Mouse (Mus musculus) ES-Bruce4 (cell line): ENCODE data around the gene Phkg1. TPM values are rescaled to one million over a fixed set of nuclear protein-coding genes. Genes with fewer than 3 reads are reported as not detected.

Experiments
- H3K27ac ChIP-seq: 2 replicates; pipeline ENCODE4 v1.5.1; 2012; ENCODE audit warnings: low read length, inconsistent platforms; ENCODE audit not compliant: insufficient read depth
- H3K27me3 ChIP-seq: 2 replicates; pipeline ENCODE4 v1.6.1; 2012; ENCODE audit warnings: mild to moderate bottlenecking, low read length, inconsistent platforms; ENCODE audit not compliant: control insufficient read depth, poor library complexity, insufficient read depth, severe bottlenecking
- H3K36me3 ChIP-seq: 2 replicates; pipeline ENCODE4 v1.6.1; 2012; ENCODE audit warnings: inconsistent platforms, mild to moderate bottlenecking, low read length, moderate library complexity; ENCODE audit not compliant: control insufficient read depth, poor library complexity, insufficient read depth, severe bottlenecking
- H3K4me1 ChIP-seq: one replicate; pipeline ENCODE4 v1.8.1; 2011; ENCODE audit warnings: low read length; ENCODE audit not compliant: control insufficient read depth, insufficient read depth
- H3K4me3 ChIP-seq: 2 replicates; pipeline ENCODE4 v1.5.1; 2011; ENCODE audit warnings: low read depth, mild to moderate bottlenecking, low read length
- H3K9ac ChIP-seq: 2 replicates; pipeline ENCODE4 v1.6.1; 2012; ENCODE audit warnings: low read depth, mild to moderate bottlenecking, inconsistent platforms; ENCODE audit not compliant: poor library complexity, severe bottlenecking
- H3K9me3 ChIP-seq: replicated peaks from 2 replicates; pipeline ENCODE4 v1.6.1; 2012; ENCODE audit warnings: mild to moderate bottlenecking, low read length, inconsistent platforms; ENCODE audit not compliant: control insufficient read depth, poor library complexity, insufficient read depth, severe bottlenecking
- CTCF ChIP-seq: IDR thresholded peaks from one replicate; pipeline ENCODE4 v1.8.1; 2011; ENCODE audit warnings: low read depth, low read length
- EP300 ChIP-seq: IDR thresholded peaks from 2 replicates; pipeline ENCODE4 v1.6.1; 2011; ENCODE audit warnings: low read depth, low read length; ENCODE audit not compliant: insufficient read depth
- POLR2A ChIP-seq: IDR thresholded peaks from one replicate; pipeline ENCODE4 v1.8.1; 2011; ENCODE audit warnings: low read length; ENCODE audit not compliant: insufficient read depth
- polyA plus RNA-seq: library from polyadenylated mRNA; stranded (reverse); fragments of >200 nt; gene quantifications from 2 replicates; pipeline ENCODE4 v1.2.4, GENCODE M21; 2011; ENCODE audit warnings: low read depth; ENCODE audit not compliant: missing spikeins, insufficient read depth, insufficient read length

Phkg1 gene
- polyA plus RNA-seq, 1 experiment: 6.1 TPM

DNA sequence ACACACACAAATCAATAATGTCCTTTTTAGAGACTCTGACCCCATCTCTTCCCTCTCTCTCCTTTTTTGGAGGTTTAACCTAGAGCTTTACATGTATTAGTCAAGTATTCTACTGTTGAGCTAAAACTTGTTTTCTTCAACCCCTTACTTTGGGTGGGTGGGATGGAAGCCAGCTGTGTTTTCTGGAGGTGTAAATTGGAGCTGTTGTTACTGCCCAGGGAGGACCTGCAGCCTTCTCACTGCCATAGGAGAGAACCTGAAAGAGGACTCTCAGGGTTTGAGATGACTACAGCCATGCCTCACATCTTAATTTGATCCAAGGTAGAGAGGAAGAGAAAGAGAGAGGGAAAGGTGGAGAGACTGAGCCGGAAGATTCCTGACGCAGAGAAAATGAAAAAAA, 41.9 kb upstream of the Phkg1 start:
- Histone ChIP-seq H3K27ac (peak overlapping the region; percentile 48; the same call in 1 of the 2 replicates), H3K9ac (peak overlapping the region; percentile 24; the same call in 1 of the 2 replicates), H3K9me3 (no peaks in the 10 kb centered on the region), H3K36me3 (peaks cover 6% of the 10 kb centered on the region), H3K4me1 (peaks cover 1% of the 10 kb centered on the region), H3K4me3 (no peak overlapping the region), H3K27me3 (no peaks in the 10 kb centered on the region)
- TF ChIP-seq EP300: no peak
- TF ChIP-seq POLR2A: no peak
- TF ChIP-seq CTCF: no peak

GRCm38 (mm10) chr5:129936941-129937340, 38.6 kb upstream of the Phkg1 start:
- no peaks in the 10 kb centered on the region for H3K36me3 ChIP-seq

GRCm38 (mm10) chr5:129929924-129930855, 31.8 kb upstream of the Phkg1 start:
- peak overlapping the region; percentile 42 for H3K27ac ChIP-seq

More at GRCm38 (mm10) chr5:129936941-129937340, 38.6 kb upstream of the Phkg1 start:
- TF ChIP-seq EP300 (no peak), POLR2A (no peak), CTCF (no peak)
- Histone ChIP-seq H3K9ac (no peak overlapping the region), H3K4me1 (peaks cover 1% of the 10 kb centered on the region), H3K9me3 (no peaks in the 10 kb centered on the region), H3K4me3 (no peak overlapping the region), H3K27me3 (no peaks in the 10 kb centered on the region), H3K27ac (no peak overlapping the region)

DNA sequence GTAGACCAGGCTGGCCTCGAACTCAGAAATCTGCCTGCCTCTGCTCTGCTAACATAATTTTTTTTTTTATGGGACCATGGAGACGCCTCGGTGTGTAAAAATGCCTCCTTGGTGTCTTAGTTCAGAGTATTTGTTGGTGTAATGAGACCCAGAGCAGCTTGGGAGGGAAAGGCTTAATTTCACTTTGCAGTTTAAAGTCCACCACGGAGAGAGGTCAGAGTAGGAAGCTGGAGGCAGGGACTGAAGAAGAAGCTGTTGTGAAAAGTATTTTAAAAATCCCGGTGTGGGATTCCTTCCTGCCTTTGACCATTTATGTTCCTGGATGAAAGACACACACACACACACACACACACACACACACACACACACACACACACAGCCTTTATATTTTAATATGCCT, 27.6 kb upstream of the Phkg1 start:
- H3K9me3 ChIP-seq: no peaks in the 10 kb centered on the region
- H3K27ac ChIP-seq: no peak overlapping the region
- no peak overlapping the region for H3K9ac ChIP-seq
- TF ChIP-seq EP300 (no peak), CTCF (no peak), POLR2A (no peak)
- H3K4me1 ChIP-seq: no peaks in the 10 kb centered on the region
- no peaks in the 10 kb centered on the region for H3K27me3 ChIP-seq
- no peak overlapping the region for H3K4me3 ChIP-seq
- no peaks in the 10 kb centered on the region for H3K36me3 ChIP-seq

More at GRCm38 (mm10) chr5:129929924-129930855, 31.8 kb upstream of the Phkg1 start:
- H3K27me3 ChIP-seq: no peaks in the 10 kb centered on the region
- no peaks in the 10 kb centered on the region for H3K9me3 ChIP-seq
- H3K4me1 ChIP-seq: no peaks in the 10 kb centered on the region
- TF ChIP-seq CTCF (no peak), EP300 (no peak), POLR2A (no peak)
- H3K9ac ChIP-seq: peak overlapping the region; percentile 5; the same call in 1 of the 2 replicates
- peak overlapping the region; percentile 17; the same call in 1 of the 2 replicates for H3K4me3 ChIP-seq
- no peaks in the 10 kb centered on the region for H3K36me3 ChIP-seq

GRCm38 (mm10) chr5:129924820-129925452, 26.6 kb upstream of the Phkg1 start:
- H3K4me1 ChIP-seq: no peaks in the 10 kb centered on the region
- H3K4me3 ChIP-seq: no peak overlapping the region
- H3K9me3 ChIP-seq: no peaks in the 10 kb centered on the region
- no peak overlapping the region for H3K9ac ChIP-seq
- H3K36me3 ChIP-seq: no peaks in the 10 kb centered on the region
- H3K27me3 ChIP-seq: no peaks in the 10 kb centered on the region
- TF ChIP-seq CTCF (no peak), EP300 (no peak), POLR2A (no peak)
- no peak overlapping the region for H3K27ac ChIP-seq
